Mouse (Mus musculus) left cerebral cortex, postnatal 4 days (tissue): ENCODE measurements around the gene Ssxb2. TPM values are rescaled to one million over a fixed set of nuclear protein-coding genes. Genes with fewer than 3 reads are reported as not detected.
"Not testable (repeated sequence)": the region's sequence is repeated elsewhere in the genome, so short reads cannot be mapped to it uniquely, and the experiment has no call there.

ENCODE experiments used
- DNase-seq: peaks from one replicate; pipeline ENCODE4 v3.0.0-alpha.2; 2022
- intact Hi-C: fragments of 180-260 bp; cut with DNase I; formaldehyde crosslinking; loops from one replicate; pipeline ENCODE4 v1.15.1; 2025
- total RNA-seq, 2 experiments: library from RNA; stranded (reverse); gene quantifications; 2 replicates each; pipeline ENCODE4 v1.2.3; 2021

Gene Ssxb2
- not detected for total RNA-seq

DNA sequence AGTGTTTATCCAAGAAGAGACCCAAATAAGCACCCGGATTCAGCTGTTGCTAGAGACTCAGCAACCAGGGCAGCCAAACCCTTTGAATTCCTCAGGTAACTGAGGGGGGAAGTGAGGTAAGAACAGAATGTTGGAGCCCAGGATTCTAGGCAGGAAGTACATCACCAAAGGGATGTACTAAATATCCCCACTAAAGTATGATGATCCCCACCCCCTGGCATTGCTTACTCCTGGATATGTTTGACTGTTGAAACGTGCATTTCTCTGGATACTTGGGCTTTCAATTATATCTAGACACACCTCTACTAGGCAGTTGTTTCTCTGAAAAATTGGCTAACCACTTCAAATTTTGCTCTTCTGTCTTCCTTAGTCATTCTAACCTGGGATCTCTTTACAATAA, at the start of gene Ssxb2:
Gene Ssxb2, minus strand, starts transcription at position 101 of the 400 bp plus-strand sequence.
- DNase-seq, intact Hi-C loops: not testable (repeated sequence)

GRCm38 (mm10) chrX:8413005-8413404, 48.5 kb downstream of the Ssxb2 start, which contains the start of gene Ssxb1:
Ssxb1 (plus strand) TSS chrX:8413305.
- intact Hi-C loops = not testable (repeated sequence)

More at GRCm38 (mm10) chrX:8413005-8413404, 48.5 kb downstream of the Ssxb2 start, which contains the start of gene Ssxb1:
- DNase-seq = not testable (repeated sequence)

Other genes with a start within 250 kb of the Ssxb2 start
- 10 to 100 TPM; 25.9 to 28.9 TPM for gene Ftsj1, start 209.3 kb downstream of the Ssxb2 start, total RNA-seq
- gene Slc38a5, start 190.6 kb downstream of the Ssxb2 start, total RNA-seq = 10 to 100 TPM; 31.4 to 34.9 TPM
- gene Ssxb10, start 134.3 kb downstream of the Ssxb2 start, total RNA-seq = not detected
- not detected for gene Ssxb9, start 94.7 kb downstream of the Ssxb2 start, total RNA-seq
- not detected for gene Ssxb1, start 48.4 kb downstream of the Ssxb2 start, total RNA-seq
- not detected for gene Gm14459, start 63.2 kb upstream of the Ssxb2 start, total RNA-seq
- gene Ssxb6, start 86.5 kb upstream of the Ssxb2 start, total RNA-seq = not detected
- gene Ssxb3, start 130.1 kb upstream of the Ssxb2 start, total RNA-seq = not detected
- not detected for gene Ssxb8, start 229.1 kb upstream of the Ssxb2 start, total RNA-seq